Mouse (Mus musculus): ENCODE results near the gene Hinfp.

GRCm38 (mm10) chr9:44287401-44288075 is 17.9 kb downstream of the Hinfp start:
- TF ChIP-seq POLR2A (IDR thresholded peaks at IDR 0.05; ENCODE audit: borderline replicate concordance, extremely low read depth, insufficient read depth, insufficient read length, poor library complexity, severe bottlenecking) (0 out of 2 replicates have a peak, but pooled peaks have one; percentile 2), CTCF (IDR thresholded peaks at IDR 0.05; ENCODE audit: borderline replicate concordance, extremely low read depth, insufficient read depth, insufficient read length) (no peak)
